Mouse (Mus musculus) left cerebral cortex, postnatal 4 days (tissue): ENCODE measurements around the gene Asap2. TPM values are rescaled to one million over a fixed set of nuclear protein-coding genes. Genes with fewer than 3 reads are reported as not detected.

Experiments used
- DNase-seq: peaks from one replicate; pipeline ENCODE4 v3.0.0-alpha.2; 2022
- intact Hi-C: fragments of 180-260 bp; cut with DNase I; formaldehyde crosslinking; loops from one replicate; pipeline ENCODE4 v1.15.1; 2025
- total RNA-seq, 2 experiments: library from RNA; stranded (reverse); gene quantifications; 2 replicates each; pipeline ENCODE4 v1.2.3; 2021

Asap2 gene
- total RNA-seq, 2 experiments from 2014 or later, result 39.4 to 40.6 TPM

GRCm38 (mm10) chr12:21288716-21289395 lies 298.6 kb downstream of the Asap2 start:
- intact Hi-C loops, result no loop called here
- DNase-seq, result no peak

- intact Hi-C loops, result no loop called here
- no peak for DNase-seq
These were observed 299.4 kb downstream of the Asap2 start for GRCm38 (mm10) chr12:21289651-21290050.

- no peak for DNase-seq
- intact Hi-C loops, result no loop called here
These were observed 308.6 kb downstream of the Asap2 start for GRCm38 (mm10) chr12:21298856-21299255.

GRCm38 (mm10) chr12:21301324-21301723 lies 311.1 kb downstream of the Asap2 start:
- intact Hi-C loops, result no loop called here
- no peak for DNase-seq

GRCm38 (mm10) chr12:21301932-21302331 lies 311.7 kb downstream of the Asap2 start:
- DNase-seq, result no peak
- intact Hi-C loops, result no loop called here

- no peak for DNase-seq
- intact Hi-C loops, result no loop called here
These were observed 312.1 kb downstream of the Asap2 start for GRCm38 (mm10) chr12:21302361-21302783.

GRCm38 (mm10) chr12:21305741-21306140 lies 315.5 kb downstream of the Asap2 start:
- DNase-seq, result no peak
- intact Hi-C loops, result no loop called here

- no peak for DNase-seq
- intact Hi-C loops, result no loop called here
These were observed 316.5 kb downstream of the Asap2 start for GRCm38 (mm10) chr12:21306721-21307120.

GRCm38 (mm10) chr12:21312201-21312600 lies 321.9 kb downstream of the Asap2 start:
- intact Hi-C loops, result loop anchor here (10.0 kb wide), 1 partner anchor 83 kb away; no protein-coding TSS in a partner anchor
- no peak for DNase-seq

GRCm38 (mm10) chr12:21315923-21316868 lies 325.9 kb downstream of the Asap2 start, which contains the start of gene Iah1:
Gene Iah1, plus strand, starts transcription at chr12:21316389.
- intact Hi-C loops, result loop anchor here (10.0 kb wide), 1 partner anchor 79 kb away; no protein-coding TSS in a partner anchor
- peak; percentile 77 for DNase-seq

- no peak for DNase-seq
- intact Hi-C loops, result loop anchor here (10.0 kb wide), 1 partner anchor 78 kb away; no protein-coding TSS in a partner anchor
These were observed 326.6 kb downstream of the Asap2 start for GRCm38 (mm10) chr12:21316869-21317265.

- peak; percentile 67 for DNase-seq
- intact Hi-C loops, result loop anchor here (10.0 kb wide), 1 partner anchor 76 kb away; no protein-coding TSS in a partner anchor
These were observed 328.1 kb downstream of the Asap2 start for GRCm38 (mm10) chr12:21318143-21318895.
